8 mouse cellular contexts compared by ENCODE assay signal in the genomic region with DNA sequence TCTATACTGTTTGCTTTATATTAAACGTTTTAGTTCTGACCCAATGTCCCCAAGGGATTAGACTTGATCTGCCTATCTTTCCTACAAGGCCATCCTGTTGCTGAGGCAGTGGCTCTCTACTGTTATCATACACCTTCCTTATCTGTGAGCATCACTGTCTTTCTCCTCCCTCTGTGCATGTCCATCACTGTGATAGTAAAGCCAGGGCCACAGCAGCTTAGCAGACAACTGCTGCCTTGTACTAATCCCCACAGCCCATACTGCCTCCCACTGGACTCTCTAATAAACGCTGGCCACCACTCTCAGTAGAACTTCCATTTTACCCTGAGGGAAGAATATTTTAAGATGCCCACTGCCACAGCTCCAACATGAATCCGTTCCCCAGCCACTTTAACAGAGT.
A peak's percentile ranks its signal among the peaks of the same experiment; 100 is the strongest.
DNase-seq lines count a peak whose midpoint lies in the region; ATAC-seq and TF ChIP-seq lines count a peak whose summit lies in the region.

No protein-coding gene starts in this region.

- TF ChIP-seq POLR2A in thymus, adult 2 months (IDR thresholded peaks at IDR 0.05; ENCODE audit: control insufficient read depth, extremely low read depth, insufficient read depth, low read length, poor library complexity) = no peak

- H3K27ac ChIP-seq in forebrain, embryonic 11.5 days (ENCODE audit: low read depth, low read length) = no peak overlapping the region
- no peak overlapping the region for H3K27ac ChIP-seq in forebrain, embryonic 10.5 days
- H3K27ac ChIP-seq in forebrain, embryonic 14.5 days (ENCODE audit: low read depth, low read length) = peak overlapping the region; percentile 56; the same call in 1 of the 2 replicates
- H3K27ac ChIP-seq in midbrain, embryonic 12.5 days (replicated peaks) = peak overlapping the region; percentile 58
- H3K27ac ChIP-seq in thymus, adult 2 months (ENCODE audit: control insufficient read depth, insufficient read depth, low read length) = no peak overlapping the region

- H3K4me3 ChIP-seq in forebrain, embryonic 11.5 days (ENCODE audit: low read depth, low read length) = no peak overlapping the region
- H3K4me3 ChIP-seq in forebrain, embryonic 10.5 days = no peak overlapping the region
- H3K4me3 ChIP-seq in forebrain, embryonic 14.5 days (ENCODE audit: low read depth, low read length) = no peak overlapping the region
- H3K4me3 ChIP-seq in midbrain, embryonic 12.5 days = no peak overlapping the region
- H3K4me3 ChIP-seq in thymus, adult 2 months (ENCODE audit: control insufficient read depth, insufficient read depth, low read length) = no peak overlapping the region

- intact Hi-C loops in left cerebral cortex, postnatal 14 days (cut with DNase I) = loop anchor here (5.0 kb wide), 1 partner anchor 136 kb away; no protein-coding TSS in a partner anchor

- 51% methylated on average over 3 of the region's 3 CpGs for WGBS in forebrain, embryonic 11.5 days
- WGBS in forebrain, embryonic 10.5 days = 58% methylated on average over 3 of the region's 3 CpGs
- WGBS in forebrain, embryonic 14.5 days = 50% methylated on average over 3 of the region's 3 CpGs
- 45% methylated on average over 3 of the region's 3 CpGs for WGBS in midbrain, embryonic 12.5 days
- 85% methylated on average over 3 of the region's 3 CpGs for WGBS in thymus, adult 2 months

- no peak for TF ChIP-seq CTCF in thymus, adult 2 months (IDR thresholded peaks at IDR 0.05; ENCODE audit: borderline replicate concordance, control insufficient read depth, extremely low read depth, insufficient read depth, low read length, poor library complexity)

- no peak overlapping the region for H3K9ac ChIP-seq in forebrain, embryonic 11.5 days (ENCODE audit: low read length)
- no peak overlapping the region for H3K9ac ChIP-seq in forebrain, embryonic 14.5 days (ENCODE audit: low read length)
- H3K9ac ChIP-seq in midbrain, embryonic 12.5 days (replicated peaks) = 0 out of 2 replicates have a peak overlapping the region, but pooled peaks have one; percentile 21

- no peaks in the 10 kb centered on the region for H3K36me3 ChIP-seq in forebrain, embryonic 11.5 days (ENCODE audit: control insufficient read depth, insufficient read depth, low read length)
- H3K36me3 ChIP-seq in forebrain, embryonic 10.5 days (replicated peaks) = peaks cover 9% of the 10 kb centered on the region; the same call in 1 of the 2 replicates
- H3K36me3 ChIP-seq in forebrain, embryonic 14.5 days (ENCODE audit: control insufficient read depth, insufficient read depth, low read length) = 0 out of 2 replicates have a peak, but pooled peaks cover 3% of the 10 kb centered on the region
- peaks cover 2% of the 10 kb centered on the region; the same call in 1 of the 2 replicates for H3K36me3 ChIP-seq in midbrain, embryonic 12.5 days
- no peaks in the 10 kb centered on the region for H3K36me3 ChIP-seq in thymus, adult 2 months (ENCODE audit: control insufficient read depth, insufficient read depth, low read length)

- DNase-seq in forebrain, embryonic 11.5 days (ENCODE audit: low spot score) = no peak
- no peak for DNase-seq in forebrain, embryonic 10.5 days (ENCODE audit: extremely low spot score, low spot score)
- peak; percentile 22 for DNase-seq in Muller cell, postnatal 12 days (ENCODE audit: inconsistent ontology term)
- DNase-seq in forebrain, embryonic 14.5 days (ENCODE audit: low spot score) = peak; percentile 62
- no peak for DNase-seq in thymus, adult 2 months
- DNase-seq in left cerebral cortex, postnatal 14 days (ENCODE audit: low spot score in 2 of 2) = no peak
- no peak for DNase-seq in thymus, postnatal 10 days (ENCODE audit: low spot score in 2 of 2)

- no peak overlapping the region for H3K4me2 ChIP-seq in forebrain, embryonic 11.5 days (ENCODE audit: low read depth, low read length, severe bottlenecking)
- H3K4me2 ChIP-seq in forebrain, embryonic 14.5 days (ENCODE audit: low read length) = no peak overlapping the region
- H3K4me2 ChIP-seq in midbrain, embryonic 12.5 days (replicated peaks) = no peak overlapping the region

- H3K27me3 ChIP-seq in forebrain, embryonic 11.5 days (ENCODE audit: control insufficient read depth, insufficient read depth, low read length) = no peaks in the 10 kb centered on the region
- no peaks in the 10 kb centered on the region for H3K27me3 ChIP-seq in forebrain, embryonic 10.5 days (ENCODE audit: poor library complexity, severe bottlenecking)
- no peaks in the 10 kb centered on the region for H3K27me3 ChIP-seq in forebrain, embryonic 14.5 days (replicated peaks; ENCODE audit: control insufficient read depth, insufficient read depth, low read length)
- no peaks in the 10 kb centered on the region for H3K27me3 ChIP-seq in midbrain, embryonic 12.5 days
- no peaks in the 10 kb centered on the region for H3K27me3 ChIP-seq in thymus, adult 2 months (ENCODE audit: control insufficient read depth, insufficient read depth, low read length)

- H3K4me1 ChIP-seq in forebrain, embryonic 11.5 days (replicated peaks; ENCODE audit: control insufficient read depth, insufficient read depth, low read length) = 0 out of 2 replicates have a peak, but pooled peaks cover 2% of the 10 kb centered on the region
- H3K4me1 ChIP-seq in forebrain, embryonic 10.5 days = peaks cover 19% of the 10 kb centered on the region
- H3K4me1 ChIP-seq in forebrain, embryonic 14.5 days (ENCODE audit: control insufficient read depth, insufficient read depth, low read length) = peaks cover 17% of the 10 kb centered on the region
- peaks cover 28% of the 10 kb centered on the region for H3K4me1 ChIP-seq in midbrain, embryonic 12.5 days
- H3K4me1 ChIP-seq in thymus, adult 2 months (replicated peaks; ENCODE audit: control insufficient read depth, insufficient read depth, low read length) = no peaks in the 10 kb centered on the region; the same call in 1 of the 2 replicates

- H3K9me3 ChIP-seq in forebrain, embryonic 11.5 days (ENCODE audit: control insufficient read depth, low read length) = no peaks in the 10 kb centered on the region
- no peaks in the 10 kb centered on the region for H3K9me3 ChIP-seq in forebrain, embryonic 10.5 days
- no peaks in the 10 kb centered on the region for H3K9me3 ChIP-seq in forebrain, embryonic 14.5 days (replicated peaks; ENCODE audit: control insufficient read depth, low read length)
- no peaks in the 10 kb centered on the region for H3K9me3 ChIP-seq in midbrain, embryonic 12.5 days

- peak; percentile 56; the same call in 1 of the 2 replicates for ATAC-seq in forebrain, embryonic 11.5 days (replicated peaks; ENCODE audit: low FRiP score)
- peak; percentile 65 for ATAC-seq in forebrain, embryonic 14.5 days
- ATAC-seq in midbrain, embryonic 12.5 days (ENCODE audit: low FRiP score, low read depth) = peak; percentile 82

Comparison
In these comparisons a context has a peak if more than half of its experiments do, and no peak if none do; other contexts are left out.
1. DNase-seq: peak in Muller cell, postnatal 12 days (single experiment) and forebrain, embryonic 14.5 days (single experiment); none in forebrain, embryonic 11.5 days (single experiment), forebrain, embryonic 10.5 days (single experiment), thymus, adult 2 months (single experiment), left cerebral cortex, postnatal 14 days (0 of 2) and thymus, postnatal 10 days (0 of 2).
2. H3K27ac ChIP-seq: peak in forebrain, embryonic 14.5 days (single experiment) and midbrain, embryonic 12.5 days (single experiment); none in forebrain, embryonic 11.5 days (single experiment), forebrain, embryonic 10.5 days (single experiment) and thymus, adult 2 months (single experiment).
3. Peak in every context shown above with its lines, with median percentiles within 50 percentile points of each other: ATAC-seq.